Mouse (Mus musculus) left cerebral cortex, adult 11 months (tissue): ENCODE measurements around the gene Txndc16.
A peak's percentile ranks its signal among the peaks of the same experiment; 100 is the strongest.

ENCODE experiments used
- DNase-seq: peaks from one replicate; pipeline ENCODE4 v3.0.0; 2022; ENCODE audit warnings: low spot score

The Txndc16 gene

GRCm38 (mm10) chr14:45220090-45220956, at the start of gene Txndc16:
Gene Txndc16, minus strand, starts transcription at chr14:45220328.
- peak; percentile 70 for DNase-seq

- DNase-seq = no peak
These were observed 43.9 kb upstream of the Txndc16 start for GRCm38 (mm10) chr14:45263831-45264592.

- no peak for DNase-seq
These were observed 31.5 kb upstream of the Txndc16 start for GRCm38 (mm10) chr14:45251548-45252076.

DNA sequence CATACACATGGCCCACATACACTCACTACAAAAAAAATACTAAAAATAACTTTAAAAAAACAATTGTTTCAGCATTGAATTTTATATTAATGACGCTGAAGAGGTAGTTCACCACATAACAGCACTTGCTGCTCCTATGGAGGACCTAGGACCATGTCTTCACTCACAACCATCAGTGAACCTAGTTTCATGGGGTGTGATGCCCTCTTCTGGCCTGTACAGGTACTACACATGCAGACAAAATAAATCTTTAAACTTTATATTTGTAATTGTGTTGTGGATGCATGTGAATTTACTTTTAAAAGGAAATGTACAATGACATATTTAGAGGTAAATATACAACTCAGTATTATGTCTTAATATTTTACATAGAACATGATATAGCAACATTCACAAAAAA, 21.5 kb upstream of the Txndc16 start:
- no peak for DNase-seq

GRCm38 (mm10) chr14:45239042-45239441, 18.9 kb upstream of the Txndc16 start:
- no peak for DNase-seq

DNA sequence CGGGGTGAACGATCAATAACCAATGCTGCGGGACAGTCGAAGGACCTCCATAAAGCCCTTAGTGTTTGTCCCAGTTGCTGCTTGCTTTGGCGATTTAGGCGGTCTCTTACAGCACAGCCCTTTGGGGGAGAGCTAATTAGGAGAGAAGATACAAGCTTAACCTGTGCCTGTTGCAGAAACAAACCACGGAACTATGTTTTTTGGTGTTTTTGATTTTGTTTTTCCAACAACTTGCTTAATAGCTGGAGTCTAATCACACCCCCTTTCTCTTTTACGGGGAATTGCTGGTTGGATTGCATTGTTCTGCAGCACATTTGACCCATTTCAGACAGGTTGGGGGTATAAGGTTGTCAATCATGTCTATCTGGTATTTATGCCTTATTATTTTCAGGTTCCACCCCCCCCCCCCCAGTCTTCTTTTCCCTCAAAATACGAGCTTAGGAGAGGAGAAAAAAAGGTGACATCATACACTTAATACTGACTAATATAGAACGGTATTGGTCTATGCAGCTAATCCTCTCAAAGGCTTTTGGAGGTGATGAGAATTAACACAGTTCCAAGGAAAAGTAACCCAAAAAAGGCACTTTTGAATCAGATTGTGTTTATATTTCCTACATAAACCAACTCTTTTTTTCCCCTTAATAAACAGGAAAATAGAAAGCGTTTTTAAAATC, 966 bp upstream of the Txndc16 start:
- DNase-seq = no peak

- DNase-seq = peak; percentile 99
These were observed 643 bp downstream of the Txndc16 start, which contains the start of gene Gpr137c for GRCm38 (mm10) chr14:45219281-45220089. Gene Gpr137c, plus strand, starts transcription at chr14:45219717.

DNA sequence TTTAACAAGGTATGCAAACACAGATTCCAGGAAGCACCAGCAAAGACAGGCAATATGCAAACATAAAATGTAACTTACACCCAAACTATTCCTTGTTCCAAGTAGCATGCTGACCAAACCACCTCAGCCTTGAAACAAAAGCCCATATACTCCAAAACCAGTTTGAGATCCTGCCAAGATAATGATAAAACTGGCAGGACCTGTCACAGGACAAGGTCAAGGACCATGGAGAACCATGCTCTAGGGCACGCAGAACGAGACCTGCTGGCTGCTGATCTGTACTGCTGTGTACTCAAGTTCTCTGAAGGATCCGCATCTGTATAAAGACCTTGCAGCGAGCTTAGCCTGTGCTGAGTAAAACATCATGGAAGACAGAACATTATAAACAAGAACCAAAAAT, 2.4 kb downstream of the Txndc16 start:
- no peak for DNase-seq

- DNase-seq = no peak
These were observed 3.3 kb downstream of the Txndc16 start for GRCm38 (mm10) chr14:45216711-45217340.

- DNase-seq = no peak
These were observed 8.7 kb downstream of the Txndc16 start for GRCm38 (mm10) chr14:45211431-45211830.

DNA sequence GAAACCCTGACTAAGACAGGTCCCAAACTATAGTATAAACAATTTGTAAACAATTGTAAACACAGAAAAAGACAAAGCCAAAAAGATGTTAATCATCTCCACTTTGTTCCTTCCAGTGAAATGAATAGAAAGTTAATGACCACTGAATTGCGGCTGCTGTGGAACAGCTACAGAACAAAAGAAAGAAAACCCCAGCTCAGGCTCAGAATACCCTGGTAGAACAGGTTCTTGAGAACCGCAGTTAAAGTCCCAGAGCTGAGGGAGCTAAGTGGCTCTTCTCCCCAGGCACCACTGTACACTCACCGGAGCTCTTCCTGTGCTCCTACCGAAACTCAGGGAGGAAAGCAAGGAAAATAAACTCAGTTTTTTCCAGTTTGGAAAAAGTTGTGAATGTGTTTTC, 9.4 kb downstream of the Txndc16 start:
- no peak for DNase-seq

DNA sequence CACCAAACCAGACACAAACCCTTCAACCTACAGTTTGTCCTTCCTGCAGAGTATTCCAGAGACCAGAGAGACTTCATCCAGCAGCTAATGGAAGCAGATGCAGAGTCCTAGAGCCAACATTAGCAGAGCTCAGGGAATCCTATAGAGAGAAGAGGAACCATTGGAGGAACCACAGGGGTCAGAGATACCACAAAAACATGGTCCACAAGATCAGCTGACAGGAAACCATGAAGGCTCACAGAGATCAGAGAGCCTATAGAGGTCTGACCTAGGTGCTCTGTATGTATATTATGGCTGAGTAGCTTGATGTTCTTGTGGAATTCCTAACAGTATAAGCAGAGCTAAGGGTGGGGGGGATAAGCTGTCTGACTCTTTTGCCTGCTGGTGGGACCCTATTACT, 19.5 kb downstream of the Txndc16 start:
- DNase-seq = no peak

DNA sequence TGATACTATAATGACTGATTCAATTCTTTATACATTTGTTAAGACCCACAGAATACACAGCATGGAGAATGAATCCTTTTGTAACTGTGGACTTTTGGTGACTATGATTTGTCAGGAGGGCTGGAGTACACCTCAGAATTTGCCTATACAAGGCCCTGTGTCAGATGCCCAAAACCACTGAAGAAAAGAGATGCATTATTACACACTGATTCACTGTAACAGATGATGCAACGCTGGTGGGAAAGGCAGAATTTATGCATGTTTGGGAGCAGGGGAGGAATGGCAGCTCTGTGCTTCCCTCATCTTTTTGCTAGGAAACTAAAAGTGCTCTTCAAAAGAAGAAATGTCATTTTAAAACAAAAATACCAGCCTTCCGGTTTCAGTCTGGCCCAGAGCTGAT, 29.1 kb downstream of the Txndc16 start:
- DNase-seq = no peak

- no peak for DNase-seq
These were observed 38.5 kb downstream of the Txndc16 start for GRCm38 (mm10) chr14:45181611-45182010.

- no peak for DNase-seq
These were observed 40.5 kb downstream of the Txndc16 start for GRCm38 (mm10) chr14:45179606-45180005.

DNA sequence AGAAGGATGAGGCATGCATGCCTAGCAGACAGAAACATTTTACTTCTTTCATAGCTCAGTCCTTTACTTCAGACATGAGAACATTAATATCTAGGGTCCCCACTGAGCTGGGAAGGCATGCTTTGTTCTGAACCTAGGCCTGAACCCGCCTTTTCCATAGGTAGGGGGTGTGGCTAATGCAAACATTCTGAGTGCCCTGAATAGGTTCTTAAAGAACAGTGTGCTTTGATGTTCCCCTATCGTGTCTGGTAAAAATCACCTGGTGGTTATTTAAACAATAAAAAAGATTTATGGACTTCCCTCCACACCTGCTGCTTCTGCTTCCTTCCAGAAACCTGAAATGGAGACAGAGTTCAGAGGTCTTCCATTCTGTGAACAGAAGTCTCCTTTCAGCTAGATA, 40.9 kb downstream of the Txndc16 start:
- no peak for DNase-seq

GRCm38 (mm10) chr14:45175012-45175740, 45.0 kb downstream of the Txndc16 start:
- DNase-seq = no peak

DNA sequence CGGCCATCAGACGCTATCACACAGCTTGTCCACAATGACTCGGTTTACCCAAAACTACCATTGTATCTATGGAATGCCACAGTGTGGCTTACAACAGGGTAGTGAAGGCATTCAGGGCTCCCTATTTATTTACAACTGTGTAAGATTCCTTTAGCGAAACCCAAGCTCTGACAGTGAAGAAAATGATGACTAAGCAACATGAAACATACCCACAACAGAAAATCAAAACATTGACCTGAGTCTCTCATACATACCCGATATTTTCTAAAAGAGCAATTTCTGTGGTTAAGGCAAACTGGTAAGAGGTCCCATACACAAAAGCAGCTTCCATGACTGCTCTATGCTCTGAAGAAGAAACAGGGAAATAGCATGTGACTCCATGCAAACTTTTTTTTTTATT, 47.9 kb downstream of the Txndc16 start:
- DNase-seq = no peak

- no peak for DNase-seq
These were observed 52.8 kb downstream of the Txndc16 start for GRCm38 (mm10) chr14:45167366-45167765.

DNA sequence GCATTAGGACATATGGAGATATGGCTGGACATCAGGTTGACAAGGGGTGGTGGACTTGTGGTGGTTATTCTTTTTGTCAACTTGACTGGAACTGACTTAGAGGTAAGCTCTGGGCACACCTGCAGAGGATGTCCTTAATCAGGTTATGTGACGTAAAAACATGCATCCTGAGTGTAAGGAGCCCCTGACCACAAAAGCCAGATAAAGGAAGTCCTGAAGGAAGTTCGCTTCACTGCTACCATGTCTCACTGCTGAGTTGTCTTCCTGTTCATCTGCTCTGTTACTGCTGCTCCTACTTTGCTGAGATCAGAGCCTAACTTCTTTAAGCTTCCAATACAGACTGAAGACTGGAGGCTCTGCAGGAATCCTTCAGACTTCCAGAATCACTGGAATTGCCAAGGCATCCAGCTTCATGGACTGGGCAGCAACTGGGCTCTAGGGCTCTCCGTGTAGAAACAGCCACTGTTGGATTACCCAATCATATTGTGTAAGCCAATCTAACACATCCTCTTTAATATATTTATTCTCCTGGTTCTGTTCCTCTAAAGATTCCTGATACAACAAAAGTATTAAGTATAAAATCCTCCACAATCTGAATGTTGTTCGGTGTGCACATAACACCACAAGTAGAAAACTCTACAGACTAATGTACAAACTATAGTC, 64.5 kb downstream of the Txndc16 start:
- no peak for DNase-seq
